Mouse (Mus musculus): ENCODE measurements around the gene Utp20.

GRCm38 (mm10) chr10:88714744-88715143 is 111.9 kb downstream of the Utp20 start:
- TF ChIP-seq POLR2A (IDR thresholded peaks at IDR 0.05; ENCODE audit: insufficient read depth, low read depth, low read length) (no peak), EP300 (IDR thresholded peaks at IDR 0.05; ENCODE audit: insufficient read depth, low read depth, low read length) (no peak)
